ENCODE assay signal across 8 mouse cellular contexts in genomic region chr5:66654220-66654619, GRCm38 (mm10). TPM values are rescaled to one million over a fixed set of nuclear protein-coding genes. Genes with fewer than 3 reads are reported as not detected.
A peak's percentile ranks its signal among the peaks of the same experiment; 100 is the strongest.
DNase-seq lines count a peak whose midpoint lies in the region; ATAC-seq lines count a peak whose summit lies in the region.

No protein-coding gene starts in this region.

- H3K27me3 ChIP-seq in heart, embryonic 14.5 days (ENCODE audit: control insufficient read depth, insufficient read depth, low read length) = no peaks in the 10 kb centered on the region

- 15% methylated on average over 5 of the region's 5 CpGs for WGBS in heart, embryonic 14.5 days

- no peaks in the 10 kb centered on the region for H3K36me3 ChIP-seq in heart, embryonic 14.5 days (ENCODE audit: control insufficient read depth, insufficient read depth, low read length)

- intact Hi-C loops in left cerebral cortex, postnatal 36 days (cut with DNase I) = no loop called here

- no peak for DNase-seq in frontal cortex, postnatal 10 days (ENCODE audit: low spot score in 2 of 2)
- peak; percentile 46 for DNase-seq in adrenal gland, postnatal 10 days
- peak; percentile 64 to 81 for DNase-seq in kidney, postnatal 36 days
- no peak for DNase-seq in right cerebral cortex, postnatal 4 days
- DNase-seq in left cerebral cortex, adult 8-10 months (ENCODE audit: low spot score in 2 of 2) = no peak
- no peak for DNase-seq in left cerebral cortex, postnatal 36 days (ENCODE audit: low spot score in 2 of 2)

- ATAC-seq in frontal cortex, adult (ENCODE audit: low TSS enrichment) = peak; percentile 55; the same call in 1 of the 2 replicates
- ATAC-seq in heart, embryonic 14.5 days (ENCODE audit: insufficient number of reproducible peaks, insufficient read depth, low FRiP score, low read depth) = peak; percentile 78

- H3K27ac ChIP-seq in heart, embryonic 14.5 days (replicated peaks in 1 of 2; ENCODE audit: control insufficient read depth in 1 of 2, insufficient read depth in 1 of 2, low read depth in 2 of 2, low read length in 2 of 2) = peak overlapping the region; percentile 29 to 45; a peak in 3 of 4 replicates

- peaks cover 2 to 6% of the 10 kb centered on the region in 2 experiments; a peak in 2 of 4 replicates for H3K4me1 ChIP-seq in heart, embryonic 14.5 days (ENCODE audit: control insufficient read depth in 2 of 2, insufficient read depth in 2 of 2, low read length in 2 of 2)

- H3K9ac ChIP-seq in heart, embryonic 14.5 days (ENCODE audit: low read length) = no peak overlapping the region

- no peak overlapping the region for H3K4me2 ChIP-seq in heart, embryonic 14.5 days (ENCODE audit: low read length)

- no peak overlapping the region for H3K4me3 ChIP-seq in heart, embryonic 14.5 days (ENCODE audit: control insufficient read depth in 1 of 2, insufficient read depth in 1 of 2, low read depth in 1 of 2, low read length in 2 of 2)

- H3K9me3 ChIP-seq in heart, embryonic 14.5 days (ENCODE audit: control insufficient read depth, low read length) = no peaks in the 10 kb centered on the region

RNA-seq across cellular contexts. Expression of gene Uchl1, which starts 21.7 kb away (rescaled TPM):
- 100 to 1,000 TPM; 115 to 159 TPM for total RNA-seq in adrenal gland, postnatal 10 days (2021)
- polyA plus RNA-seq in heart, embryonic 14.5 days (2014; fragmentation: Nextera tagmentation; extraction: Ambion mirVana) = 113 and 147 TPM in 2 replicates
- total RNA-seq in left cerebral cortex, adult 8-10 months (2022) = 100 to 1,000 TPM; 868 to 902 (median 877) TPM
- 100 to 1,000 TPM; 889 to 972 TPM for total RNA-seq in left cerebral cortex, postnatal 36 days (2021)

RNA-seq across cellular contexts. Expression of gene Apbb2, which starts 35.6 kb away (rescaled TPM):
- total RNA-seq in adrenal gland, postnatal 10 days (2021) = 10 to 100 TPM; 47.3 to 60.3 TPM
- 30.9 and 32.9 TPM in 2 replicates for polyA plus RNA-seq in heart, embryonic 14.5 days (2014; fragmentation: Nextera tagmentation; extraction: Ambion mirVana)
- 10 to 100 TPM; 59.4 to 65.7 (median 61.0) TPM for total RNA-seq in left cerebral cortex, adult 8-10 months (2022)
- 10 to 100 TPM; 57.3 to 64.0 TPM for total RNA-seq in left cerebral cortex, postnatal 36 days (2021)

Comparison
In these comparisons a context has a peak if more than half of its experiments do, and no peak if none do; other contexts are left out.
1. DNase-seq: peak in adrenal gland, postnatal 10 days (single experiment) and kidney, postnatal 36 days (2 of 2); none in frontal cortex, postnatal 10 days (0 of 2), right cerebral cortex, postnatal 4 days (single experiment), left cerebral cortex, adult 8-10 months (0 of 2) and left cerebral cortex, postnatal 36 days (0 of 2).
2. RNA of gene Uchl1, which starts 21.7 kb away (total RNA-seq): 889 to 972 TPM in left cerebral cortex, postnatal 36 days and 868 to 902 TPM in left cerebral cortex, adult 8-10 months; 115 to 159 TPM in adrenal gland, postnatal 10 days; every median in the first group is over 4 times any median in the second.